ENCODE assay signal across 7 mouse cellular contexts in the genomic region with DNA sequence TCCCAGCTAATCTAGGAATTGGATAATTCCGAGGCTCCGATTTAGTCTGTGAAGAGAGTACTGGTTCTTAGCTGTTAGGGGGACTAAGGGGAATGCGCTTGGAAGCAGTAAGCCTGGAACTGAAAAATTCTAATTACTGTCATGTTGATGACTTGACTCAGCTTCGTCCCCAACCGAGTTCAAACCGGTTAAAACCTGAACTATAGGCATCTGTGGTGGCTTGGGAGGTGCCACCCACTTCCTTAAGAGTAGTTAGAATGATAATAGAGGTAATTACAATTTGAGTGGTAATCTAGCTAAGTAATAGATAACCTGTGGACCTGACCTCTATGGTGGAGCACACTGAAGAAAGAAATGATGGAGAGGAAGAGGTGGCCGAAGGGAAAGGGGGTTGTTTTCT. TPM values are rescaled to one million over a fixed set of nuclear protein-coding genes. Genes with fewer than 3 reads are reported as not detected.
DNase-seq lines count a peak whose midpoint lies in the region; ATAC-seq and TF ChIP-seq lines count a peak whose summit lies in the region.

No protein-coding gene starts in this region.

- peak overlapping the region; percentile 63 for H3K4me2 ChIP-seq in forebrain, embryonic 12.5 days
- peak overlapping the region; percentile 86 for H3K4me2 ChIP-seq in liver, embryonic 15.5 days

- peak overlapping the region; percentile 90 for H3K4me3 ChIP-seq in G1E (ENCODE audit: low read depth, low read length)
- peak overlapping the region; percentile 81 for H3K4me3 ChIP-seq in forebrain, embryonic 12.5 days (replicated peaks)
- H3K4me3 ChIP-seq in liver, embryonic 15.5 days (replicated peaks), result peak overlapping the region; percentile 95

- ATAC-seq in G1E (ENCODE audit: extremely low read depth, insufficient number of reproducible peaks, low FRiP score, poor library complexity, severe bottlenecking), result no peak
- ATAC-seq in forebrain, embryonic 12.5 days (ENCODE audit: low FRiP score), result no peak
- ATAC-seq in liver, embryonic 15.5 days (ENCODE audit: insufficient read depth), result no peak

- peak; percentile 63 for DNase-seq in CD4-positive helper T cell, adult 2 months (ENCODE audit: low read depth, low spot score)
- no peak for DNase-seq in G1E (ENCODE audit: low spot score)
- DNase-seq in cerebellum, postnatal 36 days, result no peak
- DNase-seq in kidney, adult 18-20 months, result no peak
- no peak for DNase-seq in cerebellum, adult 11-12 months

- no peaks in the 10 kb centered on the region for H3K27me3 ChIP-seq in G1E (ENCODE audit: insufficient read depth, low read length)
- no peaks in the 10 kb centered on the region for H3K27me3 ChIP-seq in forebrain, embryonic 12.5 days
- no peaks in the 10 kb centered on the region for H3K27me3 ChIP-seq in liver, embryonic 15.5 days

- no peak for TF ChIP-seq CTCF in G1E (IDR thresholded peaks at IDR 0.05; ENCODE audit: low read depth, low read length)

- no peak overlapping the region for H3K27ac ChIP-seq in forebrain, embryonic 12.5 days
- H3K27ac ChIP-seq in liver, embryonic 15.5 days (replicated peaks), result no peak overlapping the region

- peaks cover 16% of the 10 kb centered on the region for H3K4me1 ChIP-seq in G1E (ENCODE audit: insufficient read depth, low read depth, low read length)
- H3K4me1 ChIP-seq in forebrain, embryonic 12.5 days, result peaks cover 13% of the 10 kb centered on the region; the same call in 1 of the 2 replicates
- peaks cover 17% of the 10 kb centered on the region for H3K4me1 ChIP-seq in liver, embryonic 15.5 days (replicated peaks)

- 18% methylated on average over 7 of the region's 7 CpGs for WGBS in forebrain, embryonic 12.5 days
- 27% methylated on average over 7 of the region's 7 CpGs for WGBS in liver, embryonic 15.5 days (ENCODE audit: insufficient replicate concordance)

- no peaks in the 10 kb centered on the region for H3K9me3 ChIP-seq in G1E (replicated peaks)
- H3K9me3 ChIP-seq in forebrain, embryonic 12.5 days, result no peaks in the 10 kb centered on the region
- H3K9me3 ChIP-seq in liver, embryonic 15.5 days (replicated peaks), result no peaks in the 10 kb centered on the region

- H3K9ac ChIP-seq in forebrain, embryonic 12.5 days, result no peak overlapping the region
- H3K9ac ChIP-seq in liver, embryonic 15.5 days, result peak overlapping the region; percentile 97; the same call in 1 of the 2 replicates

- peaks cover 25% of the 10 kb centered on the region for H3K36me3 ChIP-seq in G1E (replicated peaks)
- peaks cover 9% of the 10 kb centered on the region for H3K36me3 ChIP-seq in forebrain, embryonic 12.5 days (replicated peaks)
- peaks cover 21% of the 10 kb centered on the region for H3K36me3 ChIP-seq in liver, embryonic 15.5 days (replicated peaks)

RNA-seq across cellular contexts. Expression of gene Slc25a40, which starts 1.5 kb away (rescaled TPM):
- total RNA-seq in G1E (2014; fragmentation: Nextera tagmentation), result 44.3 and 44.7 TPM in 2 replicates
- 18.9 and 23.6 TPM in 2 replicates for total RNA-seq in G1E (2017)
- 1.3 and 1.6 TPM in 2 replicates for polyA plus RNA-seq in G1E (2012)
- 10.8 and 12.8 TPM in 2 replicates for polyA plus RNA-seq in forebrain, embryonic 12.5 days (2016; fragmentation: Nextera tagmentation; extraction: Ambion mirVana)
- 2.8 and 3.5 TPM in 2 replicates for polyA plus RNA-seq in liver, embryonic 15.5 days (2015; fragmentation: Nextera tagmentation; extraction: Ambion mirVana)

RNA-seq across cellular contexts. Expression of gene Dbf4, which starts 1.6 kb away (rescaled TPM):
- total RNA-seq in G1E (2014; fragmentation: Nextera tagmentation) (141 and 174 TPM in 2 replicates), G1E (2017) (121 and 139 TPM in 2 replicates)
- polyA plus RNA-seq in G1E (2012), result 32.6 and 36.0 TPM in 2 replicates
- 67.6 and 69.1 TPM in 2 replicates for polyA plus RNA-seq in forebrain, embryonic 12.5 days (2016; fragmentation: Nextera tagmentation; extraction: Ambion mirVana)
- polyA plus RNA-seq in liver, embryonic 15.5 days (2015; fragmentation: Nextera tagmentation; extraction: Ambion mirVana), result 24.0 and 27.4 TPM in 2 replicates

RNA-seq across cellular contexts. Expression of gene Adam22, which starts 56.2 kb away (rescaled TPM):
- total RNA-seq in G1E (2014; fragmentation: Nextera tagmentation), result 0.30 TPM in 1 of 2 replicates, not detected in the other
- 0.06 and 0.27 TPM in 2 replicates for total RNA-seq in G1E (2017)
- polyA plus RNA-seq in G1E (2012), result not detected in 2 replicates
- polyA plus RNA-seq in forebrain, embryonic 12.5 days (2016; fragmentation: Nextera tagmentation; extraction: Ambion mirVana), result 23.8 and 24.3 TPM in 2 replicates
- polyA plus RNA-seq in liver, embryonic 15.5 days (2015; fragmentation: Nextera tagmentation; extraction: Ambion mirVana), result 0.24 and 0.41 TPM in 2 replicates

Comparison
In these comparisons a context has a peak if more than half of its experiments do, and no peak if none do; other contexts are left out.
1. RNA of gene Adam22, which starts 56.2 kb away (polyA plus RNA-seq): 23.8 to 24.3 TPM in forebrain, embryonic 12.5 days; 0.24 to 0.41 TPM in liver, embryonic 15.5 days and not detected in G1E; every median in the first group is over 10 times any median in the second.
2. Peak in every context shown above with its lines, with median percentiles within 50 percentile points of each other: H3K4me3 ChIP-seq.